Mouse (Mus musculus) thymus, postnatal 25 days (tissue): ENCODE results near the gene Olfr288.

Source experiments
- DNase-seq: peaks from one replicate; pipeline ENCODE4 v3.0.0; 2022

Olfr288 gene

GRCm38 (mm10) chr15:98165525-98165924 is 29.8 kb downstream of the Olfr288 start, which contains the start of gene Asb8:
TSS of gene Asb8 (minus strand) at chr15:98165625.
- no peak for DNase-seq

DNA sequence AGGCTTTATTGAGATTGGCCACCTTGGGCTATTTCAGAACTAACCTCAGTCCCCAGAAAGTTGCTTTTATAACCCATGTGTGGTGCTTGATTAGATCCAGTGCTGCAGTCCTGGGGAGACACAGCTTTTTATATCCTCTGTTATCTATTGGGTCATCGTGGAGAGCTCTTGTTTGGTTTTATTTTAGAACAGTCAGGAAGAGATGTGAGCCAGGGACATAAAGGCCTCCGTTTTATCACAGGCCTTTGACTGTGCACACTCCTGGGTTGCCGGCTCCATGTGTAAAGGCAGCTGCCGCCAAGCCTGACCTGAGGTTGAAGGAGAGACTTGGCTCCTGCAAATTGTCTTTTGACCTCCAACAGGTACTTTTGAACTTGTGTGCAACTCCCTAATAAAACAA is 32.8 kb downstream of the Olfr288 start:
- DNase-seq: no peak

DNA sequence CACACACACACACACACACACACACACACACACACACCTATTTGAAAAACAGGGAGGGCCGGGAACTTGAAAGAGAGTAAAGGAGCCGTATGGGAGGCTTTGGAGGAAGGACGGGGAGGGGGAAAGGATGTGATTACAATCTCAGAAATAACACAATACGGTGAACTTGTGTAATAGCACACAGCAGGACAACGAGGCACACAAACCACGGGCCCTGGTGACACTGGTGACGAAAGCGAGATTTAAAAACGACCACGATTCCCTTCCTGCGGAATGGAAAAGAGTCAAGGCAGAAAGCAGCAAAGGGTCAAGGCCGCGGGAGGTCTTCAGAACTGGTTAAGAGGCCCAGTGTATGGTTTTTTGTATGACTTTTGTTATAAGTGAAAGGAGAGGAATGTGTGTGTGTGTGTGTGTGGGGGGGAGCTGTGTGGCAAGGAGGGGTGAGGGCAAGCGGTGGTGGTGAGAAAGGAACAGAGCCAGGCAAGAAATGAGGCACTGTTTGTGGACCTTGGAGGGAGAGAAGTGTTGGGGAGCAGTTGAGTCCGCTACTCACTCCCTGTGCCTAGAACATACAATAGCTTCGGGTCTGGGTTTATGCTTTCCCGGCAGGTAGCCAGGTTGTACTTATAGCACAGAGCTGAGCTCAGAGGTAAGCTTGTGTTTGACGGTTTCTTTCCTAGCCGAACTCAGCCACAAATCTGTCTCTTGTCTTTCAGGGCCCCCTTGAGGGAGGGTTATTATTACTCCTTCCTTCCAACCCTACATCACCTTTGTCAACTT is 34.1 kb downstream of the Olfr288 start:
- DNase-seq: no peak

- no peak for DNase-seq
Observed at GRCm38 (mm10) chr15:98157253-98157652, 38.1 kb downstream of the Olfr288 start.

GRCm38 (mm10) chr15:98155944-98156343 is 39.4 kb downstream of the Olfr288 start:
- no peak for DNase-seq

GRCm38 (mm10) chr15:98155272-98155671 is 40.1 kb downstream of the Olfr288 start:
- no peak for DNase-seq

GRCm38 (mm10) chr15:98154631-98155030 is 40.7 kb downstream of the Olfr288 start:
- no peak for DNase-seq

GRCm38 (mm10) chr15:98154146-98154545 is 41.2 kb downstream of the Olfr288 start:
- DNase-seq: no peak

GRCm38 (mm10) chr15:98153625-98154024 is 41.7 kb downstream of the Olfr288 start:
- DNase-seq: peak; percentile 15

DNA sequence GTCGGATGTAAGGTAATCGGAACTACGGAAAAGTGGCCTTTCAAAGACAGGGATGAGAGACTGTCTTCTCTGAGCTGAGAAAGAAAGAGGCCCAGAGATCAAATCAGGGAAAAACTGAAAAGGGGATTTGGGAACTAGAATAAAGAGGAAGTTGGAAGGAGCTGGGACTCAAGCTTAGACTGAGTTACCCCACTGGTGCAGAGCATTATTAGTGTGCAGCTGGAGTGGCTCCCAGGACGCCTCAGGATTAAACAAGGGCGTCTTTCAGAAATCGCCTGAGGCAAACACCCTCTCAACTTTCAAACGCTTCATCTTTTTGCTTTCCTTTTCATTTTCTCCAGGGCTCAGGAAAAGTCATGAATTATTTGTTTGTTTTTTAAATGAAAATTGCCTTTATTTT is 42.4 kb downstream of the Olfr288 start:
- no peak for DNase-seq

DNA sequence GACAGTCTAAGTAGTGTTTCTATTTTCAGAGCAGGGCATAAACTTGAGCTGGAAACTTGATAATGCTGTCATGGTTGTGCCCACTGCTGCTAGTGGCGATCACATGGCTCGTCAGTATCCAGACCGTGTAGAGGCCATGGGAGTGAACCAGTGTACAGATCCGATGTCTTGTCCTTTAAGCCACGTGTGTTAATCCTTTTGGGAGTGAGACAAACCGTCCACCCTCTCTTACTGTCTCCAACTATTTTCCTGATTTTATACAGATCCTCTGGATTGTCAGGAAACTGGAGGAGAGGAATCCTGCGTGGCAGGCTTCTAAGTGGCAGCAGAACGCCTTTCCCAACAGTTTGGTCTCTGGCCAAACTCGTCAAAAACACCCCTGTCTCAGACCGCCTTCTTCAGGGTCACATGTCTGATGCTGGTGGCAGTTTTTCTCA is 46.2 kb downstream of the Olfr288 start:
- no peak for DNase-seq

- no peak for DNase-seq
Observed at GRCm38 (mm10) chr15:98148356-98148755, 47.0 kb downstream of the Olfr288 start.

DNA sequence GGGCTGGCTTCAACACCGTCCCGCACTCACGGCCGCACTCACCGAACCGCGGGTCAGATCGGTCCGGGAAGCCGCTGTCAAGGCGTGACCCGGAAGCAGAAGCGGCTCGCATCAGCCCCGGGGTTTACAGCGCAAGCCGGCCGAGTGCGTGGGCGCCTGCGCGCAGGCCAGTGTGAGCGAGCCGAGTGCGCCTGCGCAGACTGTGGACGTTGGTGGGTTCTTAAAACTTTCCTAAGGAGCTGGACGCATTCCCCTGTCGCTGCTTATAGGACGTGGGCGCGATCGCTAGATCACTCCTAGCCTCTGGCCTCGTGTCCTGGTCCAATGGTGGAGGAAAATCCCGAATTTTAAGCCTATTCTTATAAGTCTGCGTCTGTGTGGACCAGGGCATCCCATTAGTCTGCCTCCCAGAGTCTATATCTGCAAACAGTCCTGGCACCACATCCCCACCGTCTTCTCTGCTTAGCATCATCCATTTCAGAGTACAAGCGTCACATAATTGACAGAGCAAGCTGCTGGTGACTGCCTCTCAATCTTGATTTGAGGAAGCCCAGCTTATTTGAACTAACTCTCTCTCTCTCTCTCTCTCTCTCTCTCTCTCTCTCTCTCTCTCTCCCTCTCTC is 49.7 kb downstream of the Olfr288 start:
- DNase-seq: peak; percentile 90

- DNase-seq: no peak
Observed at GRCm38 (mm10) chr15:98144861-98145507, 50.4 kb downstream of the Olfr288 start.

DNA sequence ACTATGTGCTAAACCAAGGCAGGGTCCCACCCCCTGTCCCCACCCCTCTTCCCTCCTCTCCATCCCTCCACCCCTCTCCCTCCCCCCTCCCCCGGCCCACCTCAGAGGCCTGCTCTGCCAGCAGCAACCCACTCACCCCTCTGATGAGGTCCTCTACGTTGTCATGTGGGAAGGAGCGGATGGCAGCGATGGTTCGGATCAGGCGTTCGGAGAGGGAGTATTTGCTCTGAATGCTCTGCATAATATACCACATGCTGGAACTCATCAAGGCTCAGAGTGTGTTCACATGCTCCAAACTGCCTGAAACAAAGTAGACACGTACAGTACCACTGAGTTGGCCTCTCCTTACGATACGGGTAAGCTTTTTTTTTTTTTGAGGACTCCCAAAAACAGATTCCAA is 52.8 kb downstream of the Olfr288 start:
- DNase-seq: no peak

- no peak for DNase-seq
Observed at GRCm38 (mm10) chr15:98140809-98141208, 54.5 kb downstream of the Olfr288 start.

DNA sequence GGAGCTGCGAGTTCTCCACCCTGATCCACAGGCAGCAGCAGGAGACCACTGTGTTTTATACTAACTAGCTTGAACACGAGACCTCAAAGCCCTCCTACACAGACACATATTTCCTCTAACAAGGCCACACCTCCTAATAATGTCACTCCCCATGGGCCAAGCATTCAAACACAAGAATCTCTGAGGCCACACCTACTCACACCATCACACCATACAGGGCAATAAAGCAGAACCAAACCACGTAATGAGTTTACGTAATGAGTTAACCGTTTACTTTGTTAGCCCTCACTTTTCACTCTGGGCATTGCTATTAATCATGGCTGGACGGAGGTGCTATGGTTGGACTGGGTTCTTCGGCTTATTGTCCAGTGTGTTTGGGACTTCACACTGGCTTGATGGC is 55.6 kb downstream of the Olfr288 start:
- DNase-seq: no peak

GRCm38 (mm10) chr15:98136871-98137270 is 58.5 kb downstream of the Olfr288 start:
- no peak for DNase-seq
